Mouse (Mus musculus): ENCODE data around the gene Slc26a6.

DNA sequence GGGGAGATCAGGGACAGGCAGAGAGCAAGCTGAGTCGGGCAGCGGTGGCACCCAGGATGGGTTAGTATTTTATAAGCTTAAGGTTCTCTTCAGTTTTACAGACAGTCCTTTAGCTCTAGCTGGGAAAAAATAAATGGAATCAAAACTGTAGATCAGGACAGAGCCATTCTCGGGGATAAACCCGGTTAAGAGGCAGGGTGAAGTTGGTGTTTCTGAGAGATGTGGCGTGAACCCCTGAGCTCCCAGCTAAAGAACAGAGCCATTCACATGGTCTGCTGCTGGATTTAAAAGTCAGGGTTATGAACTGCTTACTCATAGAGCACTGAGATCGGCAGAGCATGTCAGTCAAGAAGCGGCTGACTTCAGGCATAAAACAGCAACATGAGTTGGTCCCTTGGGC is 60.1 kb downstream of the Slc26a6 start:
- TF ChIP-seq CTCF (IDR thresholded peaks at IDR 0.05; ENCODE audit: control insufficient read depth, insufficient read depth, insufficient replicate concordance, low read depth, low read length) (no peak), POLR2A (IDR thresholded peaks at IDR 0.05; ENCODE audit: control insufficient read depth, low read depth, low read length) (no peak)

Data from testis, adult 2 months (tissue).